Mouse (Mus musculus) kidney, adult 2 months (tissue): Measurements from ENCODE around the gene Fam102b. TPM values are rescaled to one million over a fixed set of nuclear protein-coding genes. Genes with fewer than 3 reads are reported as not detected.

Experiments used
- DNase-seq: peaks from one replicate; pipeline ENCODE4 v3.0.0; 2021
- H3K27ac ChIP-seq: fragments of 200-500 bp; 2 replicates; pipeline ENCODE4 v1.5.1; 2012; ENCODE audit warnings: low read depth, low read length, control low read depth, inconsistent platforms; ENCODE audit not compliant: insufficient read depth
- H3K27me3 ChIP-seq: fragments of 200-500 bp; replicated peaks from 2 replicates; pipeline ENCODE4 v1.6.1; 2012; ENCODE audit warnings: mild to moderate bottlenecking, moderate library complexity, low read length, inconsistent platforms; ENCODE audit not compliant: control insufficient read depth, insufficient read depth
- H3K36me3 ChIP-seq: fragments of 200-500 bp; 2 replicates; pipeline ENCODE4 v1.6.1; 2012; ENCODE audit warnings: mild to moderate bottlenecking, moderate library complexity, low read length, inconsistent platforms; ENCODE audit not compliant: control insufficient read depth, insufficient read depth
- H3K4me1 ChIP-seq: fragments of 200-500 bp; 2 replicates; pipeline ENCODE4 v1.6.1; 2011; ENCODE audit warnings: low read length; ENCODE audit not compliant: control insufficient read depth, insufficient read depth
- H3K4me3 ChIP-seq: fragments of 200-500 bp; 2 replicates; pipeline ENCODE4 v1.5.1; 2011; ENCODE audit warnings: mild to moderate bottlenecking, low read depth, low read length, control low read depth; ENCODE audit not compliant: insufficient read depth
- CTCF ChIP-seq: fragments of 200-500 bp; conservative IDR thresholded peaks from 2 replicates; pipeline ENCODE4 v1.5.1; 2011; ENCODE audit warnings: low read depth, mild to moderate bottlenecking, control low read depth, low read length, moderate library complexity, mixed read lengths; ENCODE audit not compliant: insufficient read depth, insufficient read length
- POLR2A ChIP-seq: fragments of 200-500 bp; IDR thresholded peaks from one replicate; pipeline ENCODE4 v1.6.1; 2011; ENCODE audit warnings: low read depth, low read length, control low read depth
- WGBS: fragments of 180-500 bp; shearing (Covaris S2); methylation state at CpG from one replicate; pipeline ENCODE4 v1.1.7; 2018; 5-methylcytosine and 5-hydroxymethylcytosine counted together
- polyA plus RNA-seq: library from polyadenylated mRNA; depleted of rRNA; stranded (reverse); fragments of >200 nt; gene quantifications from 2 replicates; pipeline ENCODE4 v1.2.3, GENCODE M21; 2012

Fam102b gene
- polyA plus RNA-seq, 1 experiment: 7.8 TPM

DNA sequence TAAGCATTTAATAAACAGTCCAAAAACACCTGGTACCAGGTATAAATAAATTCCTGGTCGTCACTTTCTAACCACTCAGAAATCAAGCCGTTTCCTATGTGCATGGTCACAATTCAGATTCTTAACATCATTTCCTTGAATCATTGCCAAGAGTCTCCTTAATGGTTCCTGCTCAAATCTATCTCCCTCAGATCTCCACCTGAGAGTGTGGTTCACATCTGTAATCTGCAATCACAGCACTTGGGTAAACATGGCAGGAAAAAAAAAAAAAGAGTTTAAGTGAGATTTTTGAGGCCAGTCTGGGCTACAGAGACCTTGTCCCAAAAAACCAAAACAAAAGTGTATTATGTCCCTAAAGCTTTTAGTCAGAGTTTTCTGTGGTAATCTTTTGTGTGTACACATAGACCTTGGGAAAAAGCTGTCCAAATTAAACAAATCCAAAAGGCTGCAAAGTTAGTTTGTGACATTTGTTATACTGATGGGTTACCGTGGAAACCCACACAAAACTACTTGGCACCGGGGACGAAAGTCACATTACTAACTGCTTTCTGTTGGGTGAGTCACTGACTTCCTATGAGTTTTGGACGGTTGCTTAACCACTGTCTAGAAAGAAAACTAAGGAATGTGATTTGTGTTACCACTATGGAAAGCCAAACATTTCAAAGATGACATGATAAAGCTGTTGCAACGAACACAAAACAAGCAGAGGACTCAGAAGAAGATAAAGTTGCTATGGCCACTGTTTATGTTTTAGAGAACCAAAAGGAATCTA lies 16.7 kb downstream of the Fam102b start:
- TF ChIP-seq POLR2A (no peak), CTCF (no peak)

GRCm38 (mm10) chr3:109008180-109008579 lies 19.2 kb downstream of the Fam102b start:
- no peak for DNase-seq
- Histone ChIP-seq H3K4me3 (no peak overlapping the region), H3K36me3 (no peaks in the 10 kb centered on the region), H3K4me1 (peaks cover 3% of the 10 kb centered on the region; the same call in 1 of the 2 replicates), H3K27ac (no peak overlapping the region), H3K27me3 (no peaks in the 10 kb centered on the region)
- TF ChIP-seq POLR2A: no peak
- no peak for TF ChIP-seq CTCF
- WGBS: 85% methylated on average over 5 of the region's 5 CpGs

More for the DNA sequence above, 16.7 kb downstream of the Fam102b start:
- H3K4me1 ChIP-seq: peaks cover 3% of the 10 kb centered on the region; the same call in 1 of the 2 replicates
- no peak overlapping the region for H3K27ac ChIP-seq
- DNase-seq: peak; percentile 54
- no peaks in the 10 kb centered on the region for H3K27me3 ChIP-seq
- no peak overlapping the region for H3K4me3 ChIP-seq
- no peaks in the 10 kb centered on the region for H3K36me3 ChIP-seq
- WGBS: 30% methylated on average over 7 of the region's 7 CpGs

- Histone ChIP-seq H3K36me3 (no peaks in the 10 kb centered on the region), H3K4me3 (no peak overlapping the region), H3K27me3 (no peaks in the 10 kb centered on the region), H3K27ac (no peak overlapping the region), H3K4me1 (no peaks in the 10 kb centered on the region)
- TF ChIP-seq CTCF (no peak), POLR2A (no peak)
- DNase-seq: no peak
- WGBS: 77% methylated on average over 5 of the region's 5 CpGs
Measured at GRCm38 (mm10) chr3:109005777-109006176, 21.6 kb downstream of the Fam102b start.

GRCm38 (mm10) chr3:108999173-108999572 lies 28.2 kb downstream of the Fam102b start:
- Histone ChIP-seq H3K27ac (no peak overlapping the region), H3K4me3 (no peak overlapping the region), H3K27me3 (no peaks in the 10 kb centered on the region), H3K4me1 (no peaks in the 10 kb centered on the region), H3K36me3 (no peaks in the 10 kb centered on the region)
- DNase-seq: no peak
- WGBS: 84% methylated on average over 1 of the region's 1 CpGs
- TF ChIP-seq CTCF (no peak), POLR2A (no peak)

GRCm38 (mm10) chr3:108997762-108998161 lies 29.6 kb downstream of the Fam102b start:
- DNase-seq: no peak
- TF ChIP-seq CTCF (no peak), POLR2A (no peak)
- no peaks in the 10 kb centered on the region for H3K4me1 ChIP-seq
- 67% methylated on average over 4 of the region's 4 CpGs for WGBS
- H3K4me3 ChIP-seq: no peak overlapping the region
- H3K36me3 ChIP-seq: no peaks in the 10 kb centered on the region
- no peaks in the 10 kb centered on the region for H3K27me3 ChIP-seq
- H3K27ac ChIP-seq: no peak overlapping the region

DNA sequence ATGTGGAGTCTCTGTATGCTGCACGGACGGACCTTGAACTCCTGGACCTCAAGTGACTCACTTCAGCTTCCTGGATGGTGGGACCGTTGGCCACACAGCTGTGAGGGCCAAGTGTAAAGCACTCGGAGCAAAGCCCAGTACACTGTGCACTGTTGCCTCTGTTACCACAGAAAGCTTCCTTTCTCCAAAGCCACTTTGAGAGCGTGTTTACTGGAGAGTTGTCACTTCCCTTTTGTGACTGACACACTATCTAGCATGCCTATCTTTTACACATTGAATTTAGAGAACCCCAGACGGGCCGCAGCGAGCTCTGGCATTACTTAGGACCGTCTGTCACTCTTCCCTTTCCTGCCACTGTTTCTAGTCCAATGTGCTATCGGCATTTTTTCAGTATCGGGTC lies 30.1 kb downstream of the Fam102b start:
- Histone ChIP-seq H3K36me3 (no peaks in the 10 kb centered on the region), H3K4me3 (no peak overlapping the region), H3K27me3 (no peaks in the 10 kb centered on the region), H3K27ac (no peak overlapping the region), H3K4me1 (no peaks in the 10 kb centered on the region)
- TF ChIP-seq POLR2A (no peak), CTCF (no peak)
- WGBS: 58% methylated on average over 11 of the region's 11 CpGs
- DNase-seq: peak; percentile 27

DNA sequence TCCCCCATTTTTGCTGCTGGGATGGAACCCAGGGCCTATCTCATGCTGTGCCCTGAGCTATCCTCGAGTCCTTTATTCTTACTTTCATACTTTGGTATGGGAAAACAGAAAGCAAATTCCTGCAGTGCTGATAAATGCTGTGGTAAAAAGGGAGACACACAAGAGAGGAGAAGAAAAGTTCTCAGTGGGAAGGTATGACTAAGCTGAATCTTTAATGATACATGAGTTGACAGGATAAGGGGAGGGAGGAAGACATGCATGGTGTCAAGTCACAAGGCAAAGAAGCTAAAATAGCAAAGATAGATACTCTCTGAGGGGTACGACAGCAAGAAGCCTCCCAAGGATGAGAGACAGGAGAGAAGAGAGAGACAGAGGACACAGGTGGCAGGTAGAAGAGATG lies 32.0 kb downstream of the Fam102b start:
- Histone ChIP-seq H3K4me3 (no peak overlapping the region), H3K27ac (no peak overlapping the region), H3K27me3 (no peaks in the 10 kb centered on the region), H3K4me1 (no peaks in the 10 kb centered on the region), H3K36me3 (no peaks in the 10 kb centered on the region)
- TF ChIP-seq CTCF (no peak), POLR2A (no peak)
- 77% methylated on average over 2 of the region's 2 CpGs for WGBS
- DNase-seq: no peak
